ENCODE assay signal across 7 mouse cellular contexts in genomic region chr11:53706934-53707717, GRCm38 (mm10). TPM values are rescaled to one million over a fixed set of nuclear protein-coding genes. Genes with fewer than 3 reads are reported as not detected.
DNase-seq lines count a peak whose midpoint lies in the region; ATAC-seq lines count a peak whose summit lies in the region.

TSS of gene Rad50 (minus strand) at chr11:53707319.

- H3K4me1 ChIP-seq in embryonic facial prominence, embryonic 12.5 days = 0 out of 2 replicates have a peak, but pooled peaks cover 5% of the 10 kb centered on the region
- H3K4me1 ChIP-seq in limb, embryonic 11.5 days (ENCODE audit: control insufficient read depth, insufficient read depth, low read length) = peaks cover 4% of the 10 kb centered on the region; the same call in 1 of the 2 replicates
- H3K4me1 ChIP-seq in midbrain, embryonic 14.5 days (ENCODE audit: control insufficient read depth, insufficient read depth, low read length) = peaks cover 6% of the 10 kb centered on the region; the same call in 1 of the 2 replicates

- peak within 1 kb of the TSS; percentile 81 for H3K27ac ChIP-seq in embryonic facial prominence, embryonic 12.5 days
- peak within 1 kb of the TSS; percentile 83 for H3K27ac ChIP-seq in limb, embryonic 11.5 days (replicated peaks; ENCODE audit: low read depth, low read length)
- H3K27ac ChIP-seq in midbrain, embryonic 14.5 days (replicated peaks; ENCODE audit: low read depth, low read length) = peak within 1 kb of the TSS; percentile 10; the same call in 1 of the 2 replicates

- peak; percentile 90 for ATAC-seq in embryonic facial prominence, embryonic 12.5 days (ENCODE audit: insufficient number of reproducible peaks, insufficient read depth, low FRiP score, low TSS enrichment)
- ATAC-seq in limb, embryonic 11.5 days (ENCODE audit: insufficient number of reproducible peaks, low FRiP score, low TSS enrichment, low read depth) = peak; percentile 83
- peak; percentile 93 for ATAC-seq in midbrain, embryonic 14.5 days (ENCODE audit: low FRiP score, low TSS enrichment)

- H3K4me2 ChIP-seq in embryonic facial prominence, embryonic 12.5 days (replicated peaks) = peak within 1 kb of the TSS; percentile 84
- H3K4me2 ChIP-seq in limb, embryonic 11.5 days (ENCODE audit: low read depth, severe bottlenecking) = peak within 1 kb of the TSS; percentile 90
- H3K4me2 ChIP-seq in midbrain, embryonic 14.5 days (ENCODE audit: low read length) = peak within 1 kb of the TSS; percentile 92

- no peaks in the 10 kb centered on the region for H3K36me3 ChIP-seq in embryonic facial prominence, embryonic 12.5 days
- no peaks in the 10 kb centered on the region; the same call in 1 of the 2 replicates for H3K36me3 ChIP-seq in limb, embryonic 11.5 days (ENCODE audit: control insufficient read depth, insufficient read depth, low read length)
- no peaks in the 10 kb centered on the region for H3K36me3 ChIP-seq in midbrain, embryonic 14.5 days (ENCODE audit: control insufficient read depth, insufficient read depth, low read length)

- H3K4me3 ChIP-seq in embryonic facial prominence, embryonic 12.5 days = peak within 1 kb of the TSS; percentile 77
- H3K4me3 ChIP-seq in limb, embryonic 11.5 days (ENCODE audit: low read depth, low read length) = peak within 1 kb of the TSS; percentile 74
- H3K4me3 ChIP-seq in midbrain, embryonic 14.5 days (replicated peaks; ENCODE audit: low read depth, low read length) = peak within 1 kb of the TSS; percentile 57

- WGBS in embryonic facial prominence, embryonic 12.5 days = 4% methylated on average over 55 of the region's 55 CpGs
- 5% methylated on average over 55 of the region's 55 CpGs for WGBS in limb, embryonic 11.5 days
- WGBS in midbrain, embryonic 14.5 days = 5% methylated on average over 55 of the region's 55 CpGs

- peak; percentile 93 for DNase-seq in adrenal gland, postnatal 25 days
- peak; percentile 99 for DNase-seq in heart, adult 11 months
- DNase-seq in kidney, adult 18-20 months = peak; percentile 95
- DNase-seq in limb, embryonic 11.5 days (ENCODE audit: low spot score) = peak; percentile 92
- peak; percentile 93 for DNase-seq in midbrain, embryonic 14.5 days
- DNase-seq in spleen, adult 18-20 months = peak; percentile 84 to 96

- no peaks in the 10 kb centered on the region for H3K9me3 ChIP-seq in embryonic facial prominence, embryonic 12.5 days
- no peaks in the 10 kb centered on the region for H3K9me3 ChIP-seq in limb, embryonic 11.5 days (ENCODE audit: control insufficient read depth, low read length)
- H3K9me3 ChIP-seq in midbrain, embryonic 14.5 days (ENCODE audit: control insufficient read depth, low read length) = no peaks in the 10 kb centered on the region

- peak within 1 kb of the TSS; percentile 77 for H3K9ac ChIP-seq in embryonic facial prominence, embryonic 12.5 days
- peak within 1 kb of the TSS; percentile 87 for H3K9ac ChIP-seq in limb, embryonic 11.5 days (ENCODE audit: low read length)
- H3K9ac ChIP-seq in midbrain, embryonic 14.5 days (replicated peaks; ENCODE audit: low read length) = peak within 1 kb of the TSS; percentile 41; the same call in 1 of the 2 replicates

- H3K27me3 ChIP-seq in embryonic facial prominence, embryonic 12.5 days = no peaks in the 10 kb centered on the region
- H3K27me3 ChIP-seq in limb, embryonic 11.5 days (ENCODE audit: control insufficient read depth, insufficient read depth, low read length) = no peaks in the 10 kb centered on the region
- no peaks in the 10 kb centered on the region for H3K27me3 ChIP-seq in midbrain, embryonic 14.5 days (ENCODE audit: control insufficient read depth, insufficient read depth, low read length)

RNA-seq across cellular contexts. Expression of gene Rad50, which starts in this region (rescaled TPM):
- total RNA-seq in adrenal gland, postnatal 25 days (2021) = 19.7 and 22.0 TPM in 2 replicates
- 25.3 and 30.9 TPM in 2 replicates for polyA plus RNA-seq in embryonic facial prominence, embryonic 12.5 days (2016; fragmentation: Nextera tagmentation; extraction: Ambion mirVana)
- polyA plus RNA-seq in limb, embryonic 11.5 days (2014; fragmentation: Nextera tagmentation; extraction: Ambion mirVana) = 26.4 and 28.7 TPM in 2 replicates
- polyA plus RNA-seq in midbrain, embryonic 14.5 days (2014; fragmentation: Nextera tagmentation; extraction: Ambion mirVana) = 9.1 and 11.2 TPM in 2 replicates

Comparison
In these comparisons a context has a peak if more than half of its experiments do, and no peak if none do; other contexts are left out.
1. Peak in every context shown above with its lines: DNase-seq, ATAC-seq, H3K4me3 ChIP-seq and H3K27ac ChIP-seq.
2. H3K27ac ChIP-seq: peak in every context shown above with its lines; median percentile 83 in limb, embryonic 11.5 days; 81 in embryonic facial prominence, embryonic 12.5 days; 10 in midbrain, embryonic 14.5 days.